Mouse (Mus musculus) myocyte (in vitro differentiated cells): ENCODE measurements around the gene Vmn1r203. TPM values are rescaled to one million over a fixed set of nuclear protein-coding genes. Genes with fewer than 3 reads are reported as not detected.
"Not testable (repeated sequence)": the region's sequence is repeated elsewhere in the genome, so short reads cannot be mapped to it uniquely, and the experiment has no call there.

ENCODE experiments used
- H3K27me3 ChIP-seq: one replicate; pipeline ENCODE4 v1.6.1; 2011; ENCODE audit not compliant: control insufficient read depth, insufficient read depth, insufficient read length
- H3K36me3 ChIP-seq: one replicate; pipeline ENCODE4 v1.6.1; 2011; ENCODE audit not compliant: control insufficient read depth, insufficient read depth
- H3K4me2 ChIP-seq: one replicate; pipeline ENCODE4 v1.6.1; 2011; ENCODE audit warnings: low read depth, control low read depth
- H3K4me3 ChIP-seq: one replicate; pipeline ENCODE4 v1.5.1; 2011; ENCODE audit warnings: mild to moderate bottlenecking, control low read depth, moderate library complexity
- H3K79me2 ChIP-seq: one replicate; pipeline ENCODE4 v1.6.1; 2011; ENCODE audit not compliant: control insufficient read depth, insufficient read depth
- H3ac ChIP-seq: one replicate; pipeline ENCODE4 v1.6.1; 2011; ENCODE audit not compliant: control insufficient read depth, insufficient read length
- CEBPB ChIP-seq: IDR thresholded peaks from 2 replicates; pipeline ENCODE4 v1.6.1; 2011; ENCODE audit warnings: mild to moderate bottlenecking, moderate library complexity; ENCODE audit not compliant: poor library complexity, insufficient read depth, severe bottlenecking
- E2F4 ChIP-seq: IDR thresholded peaks from one replicate; pipeline ENCODE4 v1.6.1; 2011; ENCODE audit warnings: mild to moderate bottlenecking, control low read depth, moderate library complexity; ENCODE audit not compliant: insufficient read depth
- MAX ChIP-seq: IDR thresholded peaks from one replicate; pipeline ENCODE4 v1.6.1; 2011; ENCODE audit warnings: low read depth, mild to moderate bottlenecking, control low read depth
- MYOD1 ChIP-seq, 3 experiments: IDR thresholded peaks; one replicate each; pipeline ENCODE4 v1.6.1; 2011; ENCODE audit warnings: control low read depth in 2 of 3, low read depth in 2 of 3, mild to moderate bottlenecking in 2 of 3, moderate library complexity in 1 of 3; ENCODE audit not compliant: insufficient read length in 2 of 3, control insufficient read depth in 1 of 3
- MYOG ChIP-seq, 3 experiments: IDR thresholded peaks; one replicate each; pipeline ENCODE4 v1.6.1; 2011; ENCODE audit warnings: control low read depth in 2 of 3, low read depth in 2 of 3, mild to moderate bottlenecking in 2 of 3; ENCODE audit not compliant: insufficient read length in 2 of 3, control insufficient read depth in 1 of 3, insufficient read depth in 1 of 3
- POLR2A ChIP-seq: IDR thresholded peaks from one replicate; pipeline ENCODE4 v1.6.1; 2011; ENCODE audit warnings: low read depth, mild to moderate bottlenecking, control low read depth, moderate library complexity; ENCODE audit not compliant: insufficient read length
- POLR2AphosphoS2 ChIP-seq: IDR thresholded peaks from one replicate; pipeline ENCODE4 v1.6.1; 2011; ENCODE audit warnings: low read depth, control low read depth; ENCODE audit not compliant: insufficient read length
- REST ChIP-seq: IDR thresholded peaks from one replicate; pipeline ENCODE4 v1.6.1; 2011; ENCODE audit warnings: mild to moderate bottlenecking, control low read depth, moderate library complexity; ENCODE audit not compliant: insufficient read depth, insufficient read length
- SRF ChIP-seq: IDR thresholded peaks from one replicate; pipeline ENCODE4 v1.6.1; 2011; ENCODE audit warnings: low read depth; ENCODE audit not compliant: control insufficient read depth, insufficient read length
- TCF12 ChIP-seq: IDR thresholded peaks from one replicate; pipeline ENCODE4 v1.6.1; 2011; ENCODE audit warnings: mild to moderate bottlenecking, control low read depth; ENCODE audit not compliant: poor library complexity, insufficient read depth, severe bottlenecking
- TCF3 ChIP-seq: IDR thresholded peaks from one replicate; pipeline ENCODE4 v1.6.1; 2011; ENCODE audit warnings: low read depth, control low read depth; ENCODE audit not compliant: insufficient read length
- USF1 ChIP-seq: IDR thresholded peaks from one replicate; pipeline ENCODE4 v1.6.1; 2011; ENCODE audit warnings: low read depth, mild to moderate bottlenecking, control low read depth, moderate library complexity
- polyA plus RNA-seq: library from polyadenylated mRNA; unstranded; fragments of >200 nt; fragmentation: generic; extraction: Trizol; gene quantifications from one replicate; pipeline ENCODE4 v1.2.1, GENCODE M21; 2012; ENCODE audit warnings: missing spikeins

The Vmn1r203 gene
- not detected for polyA plus RNA-seq

- no peaks in the 10 kb centered on the region for H3K27me3 ChIP-seq
- TF ChIP-seq MYOG (IDR thresholded peaks at IDR 0.05; ENCODE audit: control insufficient read depth in 1 of 3, insufficient read depth in 1 of 3, insufficient read length in 2 of 3, low read depth in 2 of 3) (no peak), MYOD1 (IDR thresholded peaks at IDR 0.05; ENCODE audit: control insufficient read depth in 1 of 3, insufficient read length in 2 of 3, low read depth in 2 of 3) (no peak)
- no peak within 1 kb of the TSS for H3K4me3 ChIP-seq
- H3K79me2 ChIP-seq: no peaks in the 10 kb centered on the region
- H3ac ChIP-seq: no peak within 1 kb of the TSS
- H3K4me2 ChIP-seq: no peak within 1 kb of the TSS
- H3K36me3 ChIP-seq: no peaks in the 10 kb centered on the region
These were observed at the start of gene Vmn1r203 for GRCm38 (mm10) chr13:22517814-22518213. Gene Vmn1r203 (plus strand): TSS chr13:22518114.

DNA sequence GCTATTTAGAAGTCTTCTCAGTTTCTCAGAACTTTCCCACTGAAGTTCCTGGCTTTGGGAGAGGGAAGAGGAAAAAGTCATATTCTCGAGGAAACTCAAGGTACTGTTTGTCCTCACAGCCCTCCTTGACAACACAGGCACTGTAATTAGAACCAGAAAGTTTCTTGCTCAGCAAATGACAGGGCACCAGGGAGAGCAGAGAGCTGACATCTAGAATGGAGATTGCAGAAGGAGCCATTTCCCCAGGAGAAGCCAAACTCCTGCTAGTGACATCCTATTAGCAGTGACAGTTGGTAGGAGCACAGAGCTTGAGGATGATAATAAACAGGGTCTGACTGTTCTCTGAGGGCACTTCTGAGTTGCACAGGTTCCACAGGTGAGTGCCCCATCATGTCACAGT, 46.3 kb upstream of the Vmn1r203 start, which contains the start of gene Vmn1r201:
TSS of gene Vmn1r201 (plus strand) at position 301 of the 400 bp plus-strand sequence.
- Histone ChIP-seq H3ac (no peak within 1 kb of the TSS), H3K4me3 (no peak within 1 kb of the TSS), H3K27me3 (no peaks in the 10 kb centered on the region), H3K4me2 (no peak within 1 kb of the TSS), H3K36me3 (no peaks in the 10 kb centered on the region), H3K79me2 (no peaks in the 10 kb centered on the region)
- no peak for TF ChIP-seq MYOG (IDR thresholded peaks at IDR 0.05; ENCODE audit: control insufficient read depth in 1 of 3, insufficient read depth in 1 of 3, insufficient read length in 2 of 3, low read depth in 2 of 3)
- no peak for TF ChIP-seq POLR2AphosphoS2
- TF ChIP-seq SRF: no peak
- no peak for TF ChIP-seq CEBPB
- no peak for TF ChIP-seq REST
- no peak for TF ChIP-seq E2F4
- TF ChIP-seq POLR2A: no peak
- TF ChIP-seq TCF12: no peak
- no peak for TF ChIP-seq MAX
- TF ChIP-seq TCF3: no peak
- TF ChIP-seq MYOD1 (IDR thresholded peaks at IDR 0.05; ENCODE audit: control insufficient read depth in 1 of 3, insufficient read length in 2 of 3, low read depth in 2 of 3): no peak
- TF ChIP-seq USF1: no peak

DNA sequence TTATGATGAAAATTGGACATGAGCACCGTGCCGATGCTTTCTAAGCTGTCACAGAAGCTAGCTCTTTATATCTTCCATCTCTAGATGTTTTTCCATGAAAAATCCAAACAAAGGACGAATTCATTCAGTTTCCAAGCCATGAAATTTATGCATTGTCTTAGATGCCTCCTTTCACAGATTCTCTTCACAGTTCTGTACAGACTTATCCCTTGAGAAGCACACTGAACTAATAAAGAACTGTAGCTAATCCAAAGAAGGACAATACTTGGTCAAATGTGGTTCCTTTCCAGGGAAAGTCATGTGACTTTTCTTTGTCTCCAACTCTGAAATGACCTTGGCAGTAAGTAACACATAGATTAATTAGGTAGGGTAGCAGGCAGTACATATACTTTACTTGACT, 15.5 kb upstream of the Vmn1r203 start:
- TF ChIP-seq USF1: no peak
- no peak for TF ChIP-seq POLR2A
- TF ChIP-seq REST: no peak
- no peak for TF ChIP-seq MYOG (IDR thresholded peaks at IDR 0.05; ENCODE audit: control insufficient read depth in 1 of 3, insufficient read depth in 1 of 3, insufficient read length in 2 of 3, low read depth in 2 of 3)
- TF ChIP-seq MYOD1 (IDR thresholded peaks at IDR 0.05; ENCODE audit: control insufficient read depth in 1 of 3, insufficient read length in 2 of 3, low read depth in 2 of 3): no peak
- no peak for TF ChIP-seq MAX
- no peaks in the 10 kb centered on the region for H3K79me2 ChIP-seq
- H3K4me3 ChIP-seq: no peak overlapping the region
- no peak overlapping the region for H3ac ChIP-seq
- H3K27me3 ChIP-seq: no peaks in the 10 kb centered on the region
- H3K36me3 ChIP-seq: no peaks in the 10 kb centered on the region
- H3K4me2 ChIP-seq: no peak overlapping the region

- no peak within 1 kb of the TSS for H3ac ChIP-seq
- H3K4me2 ChIP-seq: no peak within 1 kb of the TSS
- TF ChIP-seq E2F4 (no peak), CEBPB (no peak), TCF3 (no peak), SRF (no peak), POLR2AphosphoS2 (no peak), USF1 (no peak), REST (no peak), MYOD1 (IDR thresholded peaks at IDR 0.05; ENCODE audit: control insufficient read depth in 1 of 3, insufficient read length in 2 of 3, low read depth in 2 of 3) (no peak), MAX (no peak), POLR2A (no peak), TCF12 (no peak), MYOG (IDR thresholded peaks at IDR 0.05; ENCODE audit: control insufficient read depth in 1 of 3, insufficient read depth in 1 of 3, insufficient read length in 2 of 3, low read depth in 2 of 3) (no peak)
- H3K36me3 ChIP-seq: no peaks in the 10 kb centered on the region
- H3K4me3 ChIP-seq: no peak within 1 kb of the TSS
- H3K79me2 ChIP-seq: no peaks in the 10 kb centered on the region
- no peaks in the 10 kb centered on the region for H3K27me3 ChIP-seq
These were observed 12.6 kb upstream of the Vmn1r203 start, which contains the start of gene Vmn1r202 for GRCm38 (mm10) chr13:22505281-22505680. Gene Vmn1r202 (minus strand): TSS chr13:22505381.

- H3ac ChIP-seq, H3K4me3 ChIP-seq, H3K36me3 ChIP-seq, H3K4me2 ChIP-seq, H3K79me2 ChIP-seq, H3K27me3 ChIP-seq: not testable (repeated sequence)
These were observed 35.0 kb downstream of the Vmn1r203 start, which contains the start of gene Vmn1r204 for GRCm38 (mm10) chr13:22552898-22553297. Gene Vmn1r204 (plus strand): TSS chr13:22553198.

DNA sequence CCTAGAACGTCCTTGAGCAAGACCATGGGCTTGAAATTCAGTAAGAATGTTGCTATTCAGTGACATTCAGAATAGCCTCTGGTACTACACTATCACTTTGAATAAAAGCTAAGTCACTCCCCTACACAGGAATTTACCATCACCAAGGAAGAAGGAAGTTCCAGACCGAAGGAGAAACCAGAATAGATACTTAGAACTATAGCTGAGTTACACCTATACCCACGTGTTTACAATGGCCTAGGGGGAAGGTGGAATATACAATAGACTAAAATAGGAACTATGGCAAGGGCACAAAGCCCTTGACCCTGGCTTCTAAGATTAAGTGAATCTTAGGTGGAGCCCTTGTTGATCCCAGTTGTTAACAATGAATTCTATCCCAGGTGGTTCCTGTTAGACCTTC, 57.0 kb downstream of the Vmn1r203 start:
- not testable (repeated sequence) for H3K4me3 ChIP-seq, H3K27me3 ChIP-seq, H3K36me3 ChIP-seq, H3K79me2 ChIP-seq, H3ac ChIP-seq, H3K4me2 ChIP-seq

Other genes starting within 250 kb of the Vmn1r203 start
- not detected for gene Vmn1r195, start 247.6 kb upstream of the Vmn1r203 start, polyA plus RNA-seq
- gene Vmn1r196, start 228.2 kb upstream of the Vmn1r203 start, polyA plus RNA-seq: not detected
- not detected for gene Vmn1r197, start 193.5 kb upstream of the Vmn1r203 start, polyA plus RNA-seq
- not detected for gene Vmn1r198, start 167.8 kb upstream of the Vmn1r203 start, polyA plus RNA-seq
- gene Vmn1r199, start 138.3 kb upstream of the Vmn1r203 start, polyA plus RNA-seq: not detected
- gene Vmn1r200, start 127.7 kb upstream of the Vmn1r203 start, polyA plus RNA-seq: not detected
- not detected for gene Vmn1r201, start 46.2 kb upstream of the Vmn1r203 start, polyA plus RNA-seq
- gene Vmn1r202, start 12.7 kb upstream of the Vmn1r203 start, polyA plus RNA-seq: not detected
- not detected for gene Vmn1r204, start 35.1 kb downstream of the Vmn1r203 start, polyA plus RNA-seq
- gene Vmn1r205, start 74.9 kb downstream of the Vmn1r203 start, polyA plus RNA-seq: not detected
- not detected for gene Vmn1r206, start 106.1 kb downstream of the Vmn1r203 start, polyA plus RNA-seq
- not detected for gene Vmn1r207-ps, start 211.5 kb downstream of the Vmn1r203 start, polyA plus RNA-seq